Mouse (Mus musculus) kidney, postnatal 0 days (tissue): ENCODE measurements around the gene Prr36. TPM values are rescaled to one million over a fixed set of nuclear protein-coding genes. Genes with fewer than 3 reads are reported as not detected.
"Not testable (repeated sequence)": the region's sequence is repeated elsewhere in the genome, so short reads cannot be mapped to it uniquely, and the experiment has no call there.

ENCODE experiments used
- ATAC-seq: fragments of 200-750 bp; cut with Nextera tagmentation; replicated peaks from 2 replicates; pipeline ENCODE4 v1.8.0; 2017; ENCODE audit warnings: low read depth, moderate number of reproducible peaks, moderate TSS enrichment, moderate library complexity; ENCODE audit not compliant: low FRiP score
- DNase-seq: peaks from one replicate; pipeline ENCODE4 v3.0.0-alpha.2; 2016; ENCODE audit warnings: low spot score
- H3K27ac ChIP-seq: fragments of 300-500 bp; sonication (generic); 2 replicates; pipeline ENCODE4 v1.5.1; 2014; ENCODE audit warnings: mild to moderate bottlenecking
- H3K27me3 ChIP-seq: fragments of 300-500 bp; sonication (generic); 2 replicates; pipeline ENCODE4 v1.6.1; 2014; ENCODE audit warnings: low read length, mixed read lengths; ENCODE audit not compliant: insufficient read depth
- H3K36me3 ChIP-seq: fragments of 300-500 bp; sonication (generic); 2 replicates; pipeline ENCODE4 v1.6.1; 2014; ENCODE audit warnings: low read length, mixed read lengths; ENCODE audit not compliant: insufficient read depth
- H3K4me1 ChIP-seq: fragments of 300-500 bp; sonication (generic); replicated peaks from 2 replicates; pipeline ENCODE4 v1.6.1; 2014; ENCODE audit warnings: antibody characterized with exemption, low read length, mixed read lengths; ENCODE audit not compliant: insufficient read depth
- H3K4me2 ChIP-seq: fragments of 300-500 bp; sonication (generic); 2 replicates; pipeline ENCODE4 v1.6.1; 2014; ENCODE audit warnings: mild to moderate bottlenecking, low read length, moderate library complexity, mixed read lengths
- H3K4me3 ChIP-seq: fragments of 300-500 bp; sonication (generic); replicated peaks from 2 replicates; pipeline ENCODE4 v1.5.1; 2014; ENCODE audit warnings: low read depth, low read length
- H3K9ac ChIP-seq: fragments of 300-500 bp; sonication (generic); 2 replicates; pipeline ENCODE4 v1.6.1; 2014; ENCODE audit warnings: low read depth, low read length
- H3K9me3 ChIP-seq: fragments of 300-500 bp; sonication (generic); replicated peaks from 2 replicates; pipeline ENCODE4 v1.6.1; 2016; ENCODE audit warnings: low read length, inconsistent platforms, mixed read lengths
- CTCF ChIP-seq: IDR thresholded peaks from 2 replicates; pipeline ENCODE4 v1.5.1; 2016; ENCODE audit warnings: antibody characterized with exemption, low read depth, mild to moderate bottlenecking, moderate library complexity
- WGBS: fragments of 180-500 bp; shearing (Covaris S2); extraction: QIAGEN DNeasy Blood & Tissue Kit; methylation state at CpG from one replicate; pipeline ENCODE4 v1.1.7; 2014; 5-methylcytosine and 5-hydroxymethylcytosine counted together
- polyA plus RNA-seq: library from polyadenylated mRNA; unstranded; fragments of >200 nt; fragmentation: Nextera tagmentation; extraction: Ambion mirVana; gene quantifications from 2 replicates; pipeline ENCODE4 v1.2.1, GENCODE M21; 2015

Gene Prr36
- polyA plus RNA-seq, 1 experiment from 2014 or later = 2.8 TPM

DNA sequence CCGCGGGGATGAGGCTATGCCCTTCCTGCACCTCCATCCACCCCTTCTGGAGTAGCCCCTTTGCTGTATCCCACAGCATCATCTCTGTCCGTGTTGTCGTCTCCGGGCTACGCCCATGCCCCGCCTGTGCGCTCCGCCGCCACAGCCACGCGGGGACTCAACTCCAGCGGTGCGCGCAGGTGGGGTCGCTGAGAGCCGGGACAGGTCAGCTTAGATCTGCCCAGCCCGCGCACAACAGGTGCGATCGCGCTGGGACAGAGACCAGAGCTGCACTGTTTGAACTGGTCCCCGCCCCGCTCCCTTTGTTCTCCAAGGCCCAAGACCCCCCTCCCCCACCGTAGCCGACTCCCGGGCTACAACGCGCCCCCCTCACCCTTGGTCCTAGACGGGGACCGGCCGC lies 41.4 kb upstream of the Prr36 start:
- ATAC-seq (peak; percentile 71), DNase-seq (no peak)
- peak overlapping the region; percentile 75 for H3K4me2 ChIP-seq
- peak overlapping the region; percentile 74 for H3K9ac ChIP-seq
- WGBS = 1% methylated on average over 32 of the region's 32 CpGs
- TF ChIP-seq CTCF = no peak
- peak overlapping the region; percentile 72 for H3K4me3 ChIP-seq
- H3K36me3 ChIP-seq = peaks cover 34% of the 10 kb centered on the region
- peaks cover 7% of the 10 kb centered on the region; the same call in 1 of the 2 replicates for H3K4me1 ChIP-seq
- peak overlapping the region; percentile 47; the same call in 1 of the 2 replicates for H3K27ac ChIP-seq
- H3K9me3 ChIP-seq = no peaks in the 10 kb centered on the region
- no peaks in the 10 kb centered on the region for H3K27me3 ChIP-seq

- ATAC-seq (peak; percentile 52), DNase-seq (peak; percentile 81)
- H3K27ac ChIP-seq = peak overlapping the region; percentile 47; the same call in 1 of the 2 replicates
- peaks cover 7% of the 10 kb centered on the region; the same call in 1 of the 2 replicates for H3K4me1 ChIP-seq
- no peaks in the 10 kb centered on the region for H3K27me3 ChIP-seq
- H3K4me2 ChIP-seq = peak overlapping the region; percentile 75
- peaks cover 30% of the 10 kb centered on the region for H3K36me3 ChIP-seq
- H3K9ac ChIP-seq = peak overlapping the region; percentile 74
- no peaks in the 10 kb centered on the region for H3K9me3 ChIP-seq
- 3% methylated on average over 35 of the region's 35 CpGs for WGBS
- TF ChIP-seq CTCF = peak; percentile 89
- peak overlapping the region; percentile 72 for H3K4me3 ChIP-seq
Measured at GRCm38 (mm10) chr8:4258233-4258632, 41.0 kb upstream of the Prr36 start.

DNA sequence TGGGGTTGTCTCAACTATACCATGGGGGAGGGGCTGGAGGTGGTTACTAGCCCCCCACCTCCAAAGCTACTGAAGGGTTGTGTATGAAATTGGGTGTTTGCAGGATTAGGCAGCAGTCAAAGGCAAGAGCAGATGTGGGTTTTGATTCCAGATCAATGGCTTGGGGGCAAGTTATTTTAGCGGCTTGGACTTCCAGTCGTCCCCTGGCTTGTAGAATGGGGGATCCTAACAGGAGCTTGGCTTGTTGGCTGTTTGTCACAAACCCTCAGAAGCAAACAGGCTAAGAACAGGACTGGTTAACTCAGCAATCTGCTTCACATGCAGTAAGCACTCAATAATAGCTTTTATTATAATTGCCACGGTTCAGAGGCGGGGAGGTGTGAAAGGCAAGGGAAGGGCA lies 40.1 kb upstream of the Prr36 start:
- WGBS = 80% methylated on average over 4 of the region's 4 CpGs
- no peak overlapping the region for H3K4me2 ChIP-seq

DNA sequence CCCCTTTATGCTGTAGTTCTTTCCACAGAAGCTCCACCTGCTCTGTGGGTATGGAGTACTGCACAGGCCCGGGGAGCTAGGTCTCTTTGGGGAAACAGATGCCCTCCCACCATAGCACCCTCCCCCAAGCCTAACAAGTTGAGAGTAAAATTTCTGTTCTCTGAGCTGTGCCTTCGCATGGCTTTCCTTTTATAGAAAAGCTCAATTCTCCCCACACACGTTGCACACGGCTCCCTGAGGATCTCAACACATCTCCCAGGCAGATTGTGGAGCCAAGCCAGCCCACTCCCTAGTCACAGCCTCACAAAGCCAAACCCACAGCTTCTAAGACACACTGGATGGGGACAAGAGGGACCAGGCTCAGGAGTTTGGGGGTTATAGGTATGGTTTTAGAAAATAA lies 39.7 kb upstream of the Prr36 start:
- no peak overlapping the region for H3K27ac ChIP-seq
- DNase-seq (no peak), ATAC-seq (no peak)
- H3K9ac ChIP-seq = no peak overlapping the region
- H3K9me3 ChIP-seq = no peaks in the 10 kb centered on the region
- H3K36me3 ChIP-seq = peaks cover 23% of the 10 kb centered on the region
- no peak overlapping the region for H3K4me2 ChIP-seq
- no peak for TF ChIP-seq CTCF
- 51% methylated on average over 4 of the region's 4 CpGs for WGBS
- no peak overlapping the region for H3K4me3 ChIP-seq
- H3K4me1 ChIP-seq = peaks cover 11% of the 10 kb centered on the region; the same call in 1 of the 2 replicates
- H3K27me3 ChIP-seq = no peaks in the 10 kb centered on the region

More for the DNA sequence above, 40.1 kb upstream of the Prr36 start:
- Histone ChIP-seq H3K36me3 (peaks cover 27% of the 10 kb centered on the region), H3K9me3 (no peaks in the 10 kb centered on the region), H3K27ac (no peak overlapping the region), H3K27me3 (no peaks in the 10 kb centered on the region), H3K4me3 (no peak overlapping the region), H3K4me1 (peaks cover 10% of the 10 kb centered on the region; the same call in 1 of the 2 replicates), H3K9ac (no peak overlapping the region)
- TF ChIP-seq CTCF = no peak
- ATAC-seq (no peak), DNase-seq (no peak)

- not testable (repeated sequence) for ATAC-seq, H3K9ac ChIP-seq, H3K4me2 ChIP-seq, H3K9me3 ChIP-seq, H3K27ac ChIP-seq, DNase-seq, H3K4me3 ChIP-seq, H3K27me3 ChIP-seq
- Histone ChIP-seq H3K4me1 (peaks cover 11% of the 10 kb centered on the region; the same call in 1 of the 2 replicates), H3K36me3 (peaks cover 13% of the 10 kb centered on the region; the same call in 1 of the 2 replicates)
- WGBS = 82% methylated on average over 7 of the region's 7 CpGs
Measured at GRCm38 (mm10) chr8:4255471-4255870, 38.2 kb upstream of the Prr36 start.

DNA sequence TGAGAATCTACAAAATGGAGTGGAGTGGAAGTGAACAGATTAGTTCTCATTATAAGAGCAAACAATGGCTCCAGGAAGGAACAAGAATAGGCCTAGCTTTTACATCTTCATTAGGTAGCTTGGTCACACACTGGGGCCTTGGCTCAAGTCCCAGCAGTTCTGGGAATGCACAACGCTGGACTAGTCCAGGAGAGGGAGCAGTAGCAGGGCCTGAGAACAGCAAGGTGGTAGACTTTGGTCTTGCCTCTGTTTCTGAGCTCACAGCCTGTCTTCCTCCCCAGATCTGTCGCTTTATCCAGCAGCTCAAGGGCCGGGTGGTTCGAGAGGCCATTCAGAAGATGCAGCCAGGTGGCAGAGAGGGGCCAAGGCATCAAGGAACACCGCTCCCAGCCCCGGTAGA lies 36.7 kb upstream of the Prr36 start:
- Histone ChIP-seq H3K4me2 (peak overlapping the region; percentile 58), H3K9me3 (no peaks in the 10 kb centered on the region), H3K4me3 (peak overlapping the region; percentile 88; the same call in 1 of the 2 replicates), H3K27me3 (no peaks in the 10 kb centered on the region), H3K36me3 (peaks cover 7% of the 10 kb centered on the region; the same call in 1 of the 2 replicates), H3K4me1 (peaks cover 7% of the 10 kb centered on the region), H3K9ac (peak overlapping the region; percentile 23; the same call in 1 of the 2 replicates), H3K27ac (peak overlapping the region; percentile 88; the same call in 1 of the 2 replicates)
- WGBS = 55% methylated on average over 6 of the region's 6 CpGs
- TF ChIP-seq CTCF = peak; percentile 66
- ATAC-seq (no peak), DNase-seq (peak; percentile 76)
